Mouse (Mus musculus) heart, embryonic 10.5 days (tissue): ENCODE measurements around the gene Cts6. TPM values are rescaled to one million over a fixed set of nuclear protein-coding genes. Genes with fewer than 3 reads are reported as not detected.
"Not testable (repeated sequence)": the region's sequence is repeated elsewhere in the genome, so short reads cannot be mapped to it uniquely, and the experiment has no call there.

Experiments
- DNase-seq: peaks from one replicate; pipeline ENCODE4 v3.0.0-alpha.2; 2017; ENCODE audit warnings: low spot score
- H3K27ac ChIP-seq: fragments of 300-500 bp; sonication (generic); 2 replicates; pipeline ENCODE4 v1.5.1; 2016; ENCODE audit warnings: mild to moderate bottlenecking
- H3K27me3 ChIP-seq: fragments of 300-500 bp; sonication (generic); 2 replicates; pipeline ENCODE4 v1.6.1; 2016; ENCODE audit warnings: mild to moderate bottlenecking; ENCODE audit not compliant: poor library complexity, insufficient read depth, severe bottlenecking
- H3K36me3 ChIP-seq: fragments of 300-500 bp; sonication (generic); 2 replicates; pipeline ENCODE4 v1.6.1; 2016; ENCODE audit warnings: mild to moderate bottlenecking, moderate library complexity
- H3K4me1 ChIP-seq: fragments of 300-500 bp; sonication (generic); 2 replicates; pipeline ENCODE4 v1.6.1; 2016; ENCODE audit warnings: mild to moderate bottlenecking
- H3K4me3 ChIP-seq: fragments of 300-500 bp; sonication (generic); 2 replicates; pipeline ENCODE4 v1.5.1; 2016; ENCODE audit warnings: mild to moderate bottlenecking, moderate library complexity
- H3K9me3 ChIP-seq: fragments of 300-500 bp; sonication (generic); 2 replicates; pipeline ENCODE4 v1.6.1; 2016; ENCODE audit warnings: mild to moderate bottlenecking, moderate library complexity
- WGBS: fragments of 180-500 bp; shearing (Covaris S2); methylation state at CpG from one replicate; pipeline ENCODE4 v1.1.7; 2016; 5-methylcytosine and 5-hydroxymethylcytosine counted together
- polyA plus RNA-seq: library from polyadenylated mRNA; unstranded; fragments of >200 nt; fragmentation: Nextera tagmentation; extraction: Ambion mirVana; gene quantifications from 2 replicates; pipeline ENCODE4 v1.2.1, GENCODE M21; 2016

Gene Cts6
- not detected in 2 replicates for polyA plus RNA-seq

DNA sequence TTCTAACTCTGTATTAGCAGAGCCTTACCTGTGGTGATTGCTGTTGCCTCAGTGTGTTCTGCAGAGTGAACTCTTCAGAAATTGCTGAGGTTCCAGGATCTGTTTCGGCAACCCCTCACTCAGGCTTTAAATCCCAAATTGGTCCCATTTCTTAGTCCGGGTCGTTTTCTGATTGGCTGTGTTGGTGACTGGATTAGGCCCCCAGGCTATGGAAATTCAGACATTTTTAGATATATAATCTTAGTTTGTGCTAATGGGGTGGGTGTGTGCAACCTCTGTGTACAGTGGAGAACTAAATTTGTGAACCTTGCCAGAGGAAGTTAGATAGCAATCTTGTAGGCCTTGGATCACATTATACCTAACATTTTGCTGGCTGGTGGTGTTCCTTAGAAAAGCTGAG, at the start of gene Cts6:
Gene Cts6 (minus strand): TSS at position 101 of the 400 bp plus-strand sequence.
- Histone ChIP-seq H3K27ac (no peak within 1 kb of the TSS), H3K4me3 (no peak within 1 kb of the TSS), H3K27me3 (no peaks in the 10 kb centered on the region), H3K4me1 (no peaks in the 10 kb centered on the region), H3K9me3 (no peaks in the 10 kb centered on the region), H3K36me3 (no peaks in the 10 kb centered on the region)
- no peak for DNase-seq
- 80% methylated on average over 3 of the region's 3 CpGs for WGBS

GRCm38 (mm10) chr13:61241076-61241947, 38.1 kb upstream of the Cts6 start:
- H3K9me3 ChIP-seq = no peaks in the 10 kb centered on the region

DNA sequence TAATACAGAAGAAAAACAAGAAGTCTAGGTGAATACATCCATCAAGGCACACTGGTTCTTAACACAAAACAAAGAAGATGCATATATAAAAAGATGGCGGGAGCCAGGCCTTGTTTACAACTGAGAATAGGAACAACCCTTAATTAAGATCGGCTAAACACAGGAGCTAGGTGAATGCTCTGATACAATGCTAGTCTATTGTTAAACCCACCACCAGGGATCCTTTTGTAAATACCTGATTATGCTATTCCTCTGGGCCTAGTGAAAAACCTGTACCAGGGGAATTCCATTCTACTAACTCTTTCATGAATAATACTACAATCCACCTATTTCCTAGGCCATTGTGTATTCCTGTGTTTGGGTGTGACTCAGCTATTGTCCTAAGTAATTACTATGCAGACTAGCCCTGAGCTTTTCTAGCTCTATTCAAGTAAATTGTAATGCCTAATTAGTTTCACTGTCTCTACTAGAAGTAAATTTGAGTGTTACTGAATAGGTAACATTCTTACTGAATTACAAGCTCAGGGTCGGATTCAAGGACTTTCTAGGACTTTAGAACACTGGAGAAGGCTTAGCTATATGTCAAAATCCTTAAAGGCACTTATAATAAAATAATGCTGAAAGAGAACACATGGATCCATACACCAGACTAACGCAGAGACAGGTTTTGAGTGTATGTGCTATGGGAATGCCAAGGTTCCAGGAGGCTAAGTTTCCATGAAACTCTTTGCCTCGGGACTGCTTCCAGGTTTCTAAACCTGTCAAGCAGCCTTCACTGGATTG, 17.9 kb downstream of the Cts6 start:
- H3K4me1 ChIP-seq, DNase-seq, H3K9me3 ChIP-seq, H3K4me3 ChIP-seq, H3K36me3 ChIP-seq, H3K27ac ChIP-seq, H3K27me3 ChIP-seq: not testable (repeated sequence)
- 72% methylated on average over 5 of the region's 5 CpGs for WGBS

More at GRCm38 (mm10) chr13:61241076-61241947, 38.1 kb upstream of the Cts6 start:
- H3K27ac ChIP-seq = no peak overlapping the region
- H3K4me3 ChIP-seq = no peak overlapping the region
- peak; percentile 76 for DNase-seq
- no peaks in the 10 kb centered on the region for H3K36me3 ChIP-seq
- H3K4me1 ChIP-seq = no peaks in the 10 kb centered on the region
- 53% methylated on average over 13 of the region's 13 CpGs for WGBS
- H3K27me3 ChIP-seq = no peaks in the 10 kb centered on the region

DNA sequence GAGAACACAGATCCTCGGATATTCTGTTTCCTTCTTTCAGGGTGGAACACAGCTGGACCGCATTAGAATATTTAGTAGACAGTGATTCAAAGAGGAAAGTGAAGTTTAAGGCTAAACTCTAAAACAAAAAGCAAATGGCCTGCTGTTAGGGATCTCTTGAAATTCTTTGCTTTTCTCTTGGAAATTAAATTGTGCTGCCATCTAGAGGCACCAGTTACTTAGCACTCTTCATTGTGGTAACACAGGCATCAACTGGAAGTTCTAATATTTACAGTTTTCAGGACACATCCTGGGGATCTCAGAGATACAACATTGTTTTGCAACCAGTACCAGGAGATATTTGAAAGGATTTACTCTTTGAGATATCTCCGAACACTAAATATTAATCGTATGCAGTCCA, 38.6 kb downstream of the Cts6 start:
- H3K27me3 ChIP-seq = no peaks in the 10 kb centered on the region
- H3K9me3 ChIP-seq = 0 out of 2 replicates have a peak, but pooled peaks cover 13% of the 10 kb centered on the region
- no peak overlapping the region for H3K4me3 ChIP-seq
- H3K27ac ChIP-seq = no peak overlapping the region
- no peak for DNase-seq
- H3K36me3 ChIP-seq = no peaks in the 10 kb centered on the region
- WGBS = 81% methylated on average over 4 of the region's 4 CpGs
- no peaks in the 10 kb centered on the region for H3K4me1 ChIP-seq

- Histone ChIP-seq H3K4me1 (no peaks in the 10 kb centered on the region), H3K9me3 (0 out of 2 replicates have a peak, but pooled peaks cover 13% of the 10 kb centered on the region), H3K4me3 (no peak within 1 kb of the TSS), H3K27ac (no peak within 1 kb of the TSS), H3K27me3 (no peaks in the 10 kb centered on the region), H3K36me3 (no peaks in the 10 kb centered on the region)
- WGBS = 74% methylated on average over 1 of the region's 1 CpGs
- DNase-seq = no peak
Measured at GRCm38 (mm10) chr13:61164156-61164555, 39.1 kb downstream of the Cts6 start, which contains the start of gene Ctsr. Ctsr (minus strand) TSS chr13:61164256.

Other genes starting within 250 kb of the Cts6 start
- gene Ctsj, start 197.5 kb downstream of the Cts6 start, polyA plus RNA-seq = 0.25 TPM in 1 of 2 replicates, not detected in the other
- not detected in 2 replicates for gene Ctsq, start 162.8 kb downstream of the Cts6 start, polyA plus RNA-seq
- gene Ctsr, start 39.2 kb downstream of the Cts6 start, polyA plus RNA-seq = not detected in 2 replicates
- gene Cts8, start 51.9 kb upstream of the Cts6 start, polyA plus RNA-seq = not detected in 2 replicates
- gene Gm49398, start 85.4 kb upstream of the Cts6 start, polyA plus RNA-seq = not detected in 2 replicates
- not detected in 2 replicates for gene Cts7, start 154.8 kb upstream of the Cts6 start, polyA plus RNA-seq